Mouse (Mus musculus): ENCODE data around the gene Aff3.

DNA sequence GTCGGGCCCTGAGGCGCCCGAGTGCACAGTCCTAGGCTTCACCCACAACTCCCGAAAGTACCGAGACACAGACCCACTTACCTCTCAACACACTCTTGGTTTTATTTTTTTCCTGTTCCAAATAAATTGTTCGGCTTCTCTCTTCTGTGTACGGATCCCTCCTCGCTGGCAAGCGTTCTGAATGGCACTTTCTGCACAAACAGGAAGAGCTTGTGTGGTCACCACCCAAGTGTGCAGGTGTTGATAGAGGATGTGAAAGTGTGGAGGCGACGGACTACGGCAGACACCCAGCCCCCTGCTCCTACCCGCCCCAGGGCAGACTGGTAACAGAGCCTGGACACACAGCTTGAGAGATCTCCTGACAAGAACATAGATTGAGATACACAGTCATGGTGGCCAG is at the start of gene Aff3:
- TF ChIP-seq CTCF (IDR thresholded peaks at IDR 0.05; ENCODE audit: insufficient read depth, low read depth, low read length) (no peak), POLR2A (IDR thresholded peaks at IDR 0.05; ENCODE audit: insufficient read depth, low read depth, low read length) (no peak)
